Mouse (Mus musculus): ENCODE measurements around the gene Ehd1.
"Not testable (repeated sequence)": the region's sequence is repeated elsewhere in the genome, so short reads cannot be mapped to it uniquely, and the experiment has no call there.

Gene Ehd1

DNA sequence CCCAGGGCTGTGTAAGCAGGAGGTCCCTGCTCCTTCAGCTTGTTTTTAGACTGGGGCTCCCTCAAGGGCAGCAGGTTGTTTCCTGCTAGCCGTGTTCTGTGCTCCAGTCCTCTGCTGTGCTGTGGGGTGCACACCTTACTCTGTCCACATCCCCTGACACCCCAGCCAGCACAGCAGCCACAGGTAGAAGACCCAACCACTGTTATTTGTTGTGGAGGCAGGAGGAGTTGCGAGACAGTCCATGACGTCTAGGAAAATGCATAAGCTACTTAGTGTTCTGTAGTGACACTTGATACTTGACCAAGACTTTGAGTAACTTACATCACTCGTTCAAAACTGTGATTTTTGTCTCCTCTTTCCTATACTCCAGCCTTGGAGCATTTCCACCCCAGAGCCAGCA, 22.5 kb downstream of the Ehd1 start:
- in situ Hi-C loops (cut with MseI, MboI): no loop called here

DNA sequence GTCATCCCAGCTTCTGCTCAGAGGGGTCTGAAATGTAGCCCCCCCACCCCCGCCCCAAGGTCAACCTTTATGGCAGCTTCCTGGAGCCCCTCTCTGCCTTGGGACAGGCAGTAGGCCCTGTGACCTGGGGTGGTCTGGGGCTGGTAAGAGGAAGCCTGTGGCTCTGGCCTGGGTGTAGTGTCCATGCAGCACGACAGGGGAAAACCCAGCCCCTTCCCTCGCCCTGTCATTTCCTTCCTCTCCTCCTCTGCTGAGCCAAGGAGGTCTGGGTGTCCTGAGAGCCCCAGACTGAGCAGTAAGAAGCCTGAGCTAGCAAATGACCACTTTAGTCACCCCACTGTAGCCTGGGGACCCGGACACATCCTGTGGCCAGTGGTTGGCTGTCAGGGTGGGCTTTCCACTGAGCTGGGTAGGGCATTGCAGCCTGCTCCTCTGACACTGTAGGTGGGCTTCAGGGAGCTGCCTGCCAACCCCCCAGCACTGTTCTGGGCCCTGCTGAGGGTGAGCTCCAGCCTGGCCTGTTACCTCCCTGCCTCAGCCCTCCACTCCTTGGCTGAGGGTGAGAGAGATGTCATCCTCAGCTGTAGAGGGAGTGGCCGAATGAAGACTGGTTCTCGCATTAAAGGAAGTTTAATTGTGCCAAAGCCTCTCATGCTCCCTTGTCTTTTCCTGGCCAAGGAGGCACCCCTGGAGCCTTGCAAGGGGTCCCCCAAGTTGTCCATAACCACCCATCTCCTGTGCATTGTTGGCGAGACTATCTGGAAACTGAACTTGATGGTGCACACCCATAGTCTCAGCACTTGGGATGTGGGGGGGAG, 23.1 kb downstream of the Ehd1 start:
- in situ Hi-C loops (cut with MseI, MboI): loop anchor here in 1 of 2 experiments (5.0 kb wide), 1 partner anchor 32 kb away; no protein-coding TSS in a partner anchor

DNA sequence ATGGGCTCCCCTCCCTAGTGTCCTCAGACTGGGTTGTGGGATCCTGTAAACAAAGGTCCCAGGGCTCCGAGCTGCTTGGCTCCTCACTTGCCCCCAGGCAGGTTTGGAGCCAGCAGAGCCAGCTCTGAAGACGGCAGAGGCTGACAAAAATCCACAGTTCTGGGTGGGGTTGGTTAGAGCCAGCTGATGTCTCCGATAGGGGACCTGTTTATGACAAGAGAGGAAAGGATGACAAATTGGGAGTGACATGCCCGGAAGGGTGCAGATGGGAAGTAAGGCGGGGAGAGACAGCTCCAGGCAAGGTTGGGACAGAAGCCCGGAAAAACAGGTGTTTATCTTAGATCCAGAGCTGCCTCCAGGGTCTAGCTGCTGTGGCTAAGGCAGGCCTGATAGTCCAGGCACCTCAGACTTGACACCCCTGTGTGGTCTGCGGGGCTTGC, 23.9 kb downstream of the Ehd1 start:
- in situ Hi-C loops (cut with MseI, MboI): loop anchor here in 1 of 2 experiments (5.0 kb wide), 1 partner anchor 33 kb away; no protein-coding TSS in a partner anchor

DNA sequence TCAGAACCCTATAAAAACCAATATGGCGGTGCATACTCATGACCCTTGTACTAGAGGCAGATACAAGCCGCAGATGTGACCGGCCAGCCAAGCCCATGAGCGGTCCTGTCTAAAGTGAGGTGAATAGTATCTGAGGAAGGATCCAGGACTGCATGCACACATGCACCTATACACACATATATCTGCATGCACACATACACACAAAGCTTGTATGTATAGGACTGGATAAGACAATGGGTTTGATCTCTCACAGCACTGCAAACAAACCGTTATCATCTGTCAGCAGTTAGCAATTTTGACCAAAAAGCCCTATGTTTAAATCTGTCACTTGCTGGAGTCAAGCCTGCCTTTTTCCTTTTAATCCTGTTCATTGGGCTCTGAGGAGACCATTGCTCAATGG, 25.6 kb downstream of the Ehd1 start:
- in situ Hi-C loops (cut with MseI, MboI): loop anchor here in 1 of 2 experiments (5.0 kb wide), 1 partner anchor 35 kb away; no protein-coding TSS in a partner anchor

DNA sequence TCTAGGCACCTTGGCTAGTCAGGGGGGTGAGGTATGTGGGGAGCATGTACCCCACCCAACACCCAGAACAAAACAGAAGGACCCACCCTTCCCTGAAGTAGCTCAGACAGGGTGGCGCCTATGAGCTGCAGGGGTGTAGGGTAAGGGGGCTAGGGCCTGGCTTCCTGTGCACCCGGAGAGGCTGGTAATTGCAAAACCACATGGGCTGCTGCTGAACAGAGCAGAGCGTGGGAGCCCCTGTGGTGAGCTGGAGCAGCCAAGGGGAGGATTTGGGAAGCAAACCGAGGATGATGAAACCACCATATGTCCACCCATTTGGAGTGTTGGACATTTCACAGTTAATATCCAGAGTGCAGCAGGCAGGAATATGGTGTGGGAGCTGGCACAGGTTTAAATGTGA, 26.0 kb downstream of the Ehd1 start:
- in situ Hi-C loops (cut with MseI, MboI): loop anchor here in 1 of 2 experiments (5.0 kb wide), 1 partner anchor 35 kb away; no protein-coding TSS in a partner anchor

DNA sequence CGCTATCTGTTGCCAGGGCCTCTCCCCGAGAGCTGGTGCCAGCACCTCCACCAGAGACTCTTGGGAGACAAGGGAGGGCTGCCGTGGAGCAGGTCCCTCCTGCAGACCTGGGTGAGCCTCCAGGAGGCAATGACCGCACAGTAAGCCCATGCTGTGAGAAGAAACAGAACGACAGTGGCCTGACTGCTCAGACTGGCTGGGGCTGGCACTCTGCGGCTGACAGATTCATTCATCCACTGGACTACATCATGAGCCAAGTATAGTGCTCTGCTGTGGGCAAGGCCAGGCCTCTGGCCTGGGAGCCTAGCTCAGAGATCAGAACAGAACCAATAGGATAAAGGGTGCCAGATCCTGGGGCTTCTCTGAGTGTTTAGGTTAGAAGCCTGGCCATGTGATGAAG, 27.3 kb downstream of the Ehd1 start:
- in situ Hi-C loops (cut with MseI, MboI): loop anchor here in 1 of 2 experiments (5.0 kb wide), 1 partner anchor 37 kb away; no protein-coding TSS in a partner anchor

DNA sequence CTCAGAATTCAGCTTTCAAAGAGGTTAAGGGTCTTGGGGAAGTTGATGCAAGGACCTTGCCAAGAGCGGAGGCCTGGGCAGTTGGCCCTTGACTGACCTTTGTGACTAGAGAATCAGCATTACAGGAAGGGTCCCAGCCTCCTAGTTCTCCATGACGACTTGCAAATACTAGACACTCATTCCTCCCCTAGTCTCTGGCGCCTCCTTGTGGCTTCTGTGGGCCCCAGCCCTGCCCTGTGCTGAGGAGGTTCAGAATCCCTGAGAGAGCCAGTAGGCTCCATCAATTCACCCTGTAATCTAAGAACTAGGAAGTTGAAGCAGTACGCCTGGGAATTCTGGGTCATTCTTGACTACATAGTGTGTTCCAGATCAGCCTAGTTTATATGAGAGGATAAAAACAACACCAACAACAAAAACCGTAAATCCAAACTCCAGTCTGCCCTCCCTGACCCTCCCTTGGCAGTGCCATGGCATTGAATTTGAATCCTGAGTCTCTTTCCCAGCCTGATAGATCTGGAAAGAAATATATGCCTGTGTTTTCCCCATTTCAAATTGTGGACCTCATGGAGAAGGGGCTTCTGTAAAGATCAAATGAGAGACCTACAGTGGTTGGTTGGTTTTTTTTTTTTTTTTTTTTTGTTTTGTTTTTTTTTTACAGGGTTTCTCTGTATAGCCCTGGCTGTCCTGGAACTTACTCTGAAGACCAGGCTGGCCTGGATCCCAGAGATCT, 28.4 kb downstream of the Ehd1 start:
- in situ Hi-C loops (cut with MseI, MboI): loop anchor here (5.0 kb wide), 2 partner anchors 33 to 38 kb away; no protein-coding TSS in a partner anchor

DNA sequence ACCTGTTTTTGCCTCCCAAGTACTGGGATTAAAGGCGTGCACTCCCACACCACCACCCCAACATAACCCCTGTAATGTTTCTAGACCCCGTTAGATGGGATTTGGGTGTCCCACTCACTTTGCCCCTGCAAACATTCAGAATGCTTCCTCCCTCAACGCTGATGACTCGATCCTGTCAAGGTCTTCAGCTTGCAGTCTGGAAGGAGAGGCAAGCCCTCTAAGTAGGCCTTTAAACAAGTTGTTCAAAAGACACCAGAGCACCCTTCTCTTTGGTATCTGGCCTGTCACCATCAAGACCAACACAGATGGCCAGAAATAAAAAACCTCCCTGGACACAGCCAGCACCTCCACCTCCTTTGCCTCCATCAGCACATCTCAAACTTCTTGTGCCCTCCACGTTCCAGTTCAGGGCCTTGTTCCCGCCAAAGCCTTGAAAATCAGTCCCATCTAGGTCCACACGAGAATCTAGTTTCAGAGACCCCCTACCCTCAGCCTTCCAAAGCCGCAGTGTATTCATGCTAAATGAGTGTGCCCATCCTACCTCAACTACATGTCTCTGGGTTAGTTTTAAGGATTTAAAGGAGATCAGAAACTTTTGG, 29.1 kb downstream of the Ehd1 start:
- in situ Hi-C loops (cut with MseI, MboI): loop anchor here in 1 of 2 experiments (5.0 kb wide), 1 partner anchor 33 kb away; no protein-coding TSS in a partner anchor

DNA sequence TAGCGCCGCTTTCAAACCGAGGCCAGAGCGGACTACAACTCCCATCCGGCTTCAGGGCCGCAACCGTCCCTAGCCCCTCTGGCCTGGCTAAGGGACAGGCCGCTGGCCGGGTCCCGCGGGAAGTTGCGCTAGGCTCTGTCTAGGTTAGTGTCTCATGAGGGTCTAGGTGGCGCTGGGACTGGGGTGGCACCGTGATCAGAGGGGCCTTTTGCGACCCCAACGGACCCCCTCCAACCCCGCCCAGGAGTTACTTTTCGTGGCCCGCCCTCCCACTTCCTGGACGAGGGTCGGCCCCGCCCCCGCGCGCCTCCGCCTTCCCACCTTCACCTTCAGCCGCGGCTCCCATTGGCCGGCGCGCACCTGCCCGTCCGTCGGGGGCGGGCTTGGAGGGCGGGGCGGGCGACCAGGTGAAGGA, 29.6 kb downstream of the Ehd1 start, which contains the start of gene Cdc42bpg:
Gene Cdc42bpg, plus strand, starts transcription at position 320 of the 415 bp plus-strand sequence.
- in situ Hi-C loops (cut with MseI, MboI): loop anchor here in 1 of 2 experiments (5.0 kb wide), 1 partner anchor 34 kb away; no protein-coding TSS in a partner anchor

DNA sequence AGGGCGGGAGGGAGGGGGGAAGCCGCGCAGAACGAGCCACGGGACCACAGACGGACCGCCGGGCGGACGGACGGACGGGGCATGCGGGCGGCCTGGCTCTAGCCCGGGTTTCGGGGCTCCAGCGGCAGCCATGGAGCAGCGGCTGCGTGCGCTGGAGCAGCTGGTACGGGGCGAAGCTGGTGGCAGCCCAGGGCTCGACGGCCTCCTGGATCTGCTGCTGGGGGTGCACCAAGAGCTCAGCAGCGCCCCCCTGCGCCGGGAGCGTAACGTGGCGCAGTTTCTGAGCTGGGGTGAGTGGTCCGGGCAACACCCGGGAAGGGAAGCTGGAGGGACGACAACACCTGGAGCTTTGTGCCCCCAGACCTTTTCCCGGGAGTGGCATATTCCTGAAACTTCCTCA, 30.1 kb downstream of the Ehd1 start:
- in situ Hi-C loops (cut with MseI, MboI): loop anchor here in 1 of 2 experiments (5.0 kb wide), 1 partner anchor 34 kb away; no protein-coding TSS in a partner anchor

DNA sequence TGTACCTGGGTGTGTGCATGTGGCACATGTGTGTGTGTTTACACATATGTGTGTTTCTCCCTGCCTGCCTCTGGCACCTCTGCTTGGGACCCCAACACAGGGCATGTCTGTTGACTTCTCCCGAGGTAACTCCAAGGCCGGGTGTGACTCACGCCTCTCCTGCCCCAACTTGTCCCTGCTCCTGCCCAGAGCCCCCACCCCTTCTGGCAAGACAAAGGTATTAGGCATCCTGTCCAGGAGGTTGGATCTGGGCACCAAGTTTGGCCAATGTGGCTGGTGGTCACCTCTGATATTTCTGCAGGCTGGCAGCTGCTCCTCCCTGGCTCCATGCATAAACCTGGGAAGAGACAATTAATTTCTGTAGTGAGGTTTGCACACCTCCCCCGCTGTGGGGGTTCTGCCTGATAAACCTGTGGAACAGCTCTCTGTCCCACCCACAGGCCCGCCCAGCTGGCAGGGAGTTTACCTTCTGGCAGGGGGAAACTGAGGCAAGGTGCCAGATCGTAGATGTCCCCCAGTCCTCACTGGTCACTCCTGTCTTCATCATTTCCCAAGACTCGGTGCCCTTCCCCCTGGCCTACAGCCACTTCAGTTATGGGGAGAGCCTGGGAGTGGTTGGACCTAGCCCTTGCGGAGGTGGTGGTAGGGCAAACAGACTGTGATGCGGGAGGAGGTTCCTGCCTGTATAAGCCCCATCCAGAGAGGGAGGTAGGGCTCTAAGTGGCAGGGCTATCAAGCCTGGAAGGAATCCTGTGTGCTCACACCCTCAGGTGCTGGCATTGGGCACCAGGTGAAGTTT, 31.4 kb downstream of the Ehd1 start:
- in situ Hi-C loops (cut with MseI, MboI): loop anchor here in 1 of 2 experiments (5.0 kb wide), 1 partner anchor 36 kb away; no protein-coding TSS in a partner anchor

DNA sequence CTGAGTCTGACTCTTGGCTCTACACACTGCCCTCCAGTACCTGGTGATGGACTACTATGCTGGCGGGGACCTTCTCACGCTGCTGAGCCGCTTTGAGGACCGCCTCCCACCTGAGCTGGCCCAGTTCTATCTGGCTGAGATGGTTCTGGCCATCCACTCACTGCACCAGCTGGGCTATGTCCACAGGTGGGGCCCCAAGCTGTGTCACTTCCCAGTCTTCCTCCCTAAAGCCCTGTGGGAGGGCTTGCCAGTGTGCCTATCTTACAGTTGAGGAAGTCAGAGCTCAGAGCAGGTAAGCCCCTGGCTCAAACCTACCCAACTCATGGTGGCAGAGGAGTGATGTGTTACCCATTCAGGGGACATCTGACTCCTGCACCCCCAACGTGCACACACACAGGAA, 33.7 kb downstream of the Ehd1 start:
- in situ Hi-C loops (cut with MseI, MboI): no loop called here

DNA sequence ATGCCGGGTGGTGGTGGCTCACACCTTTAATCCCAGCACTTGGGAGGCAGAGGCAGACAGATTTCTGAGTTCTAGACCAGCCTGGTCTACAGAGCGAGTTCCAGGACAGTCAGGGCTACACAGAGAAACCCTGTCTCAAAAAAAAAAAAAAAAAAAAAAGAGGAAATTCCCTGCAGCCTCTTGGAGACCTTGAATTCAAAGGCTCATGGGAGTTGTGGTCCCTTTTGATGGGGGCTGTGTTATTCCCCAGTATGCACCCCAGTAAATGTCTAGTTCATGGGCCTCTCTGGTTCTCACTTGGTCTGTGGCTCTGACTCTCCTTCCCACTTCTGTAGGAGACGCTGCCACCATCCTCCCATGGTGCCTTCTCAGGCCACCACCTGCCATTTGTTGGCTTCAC, 35.3 kb downstream of the Ehd1 start:
- in situ Hi-C loops (cut with MseI, MboI): not testable (repeated sequence)

DNA sequence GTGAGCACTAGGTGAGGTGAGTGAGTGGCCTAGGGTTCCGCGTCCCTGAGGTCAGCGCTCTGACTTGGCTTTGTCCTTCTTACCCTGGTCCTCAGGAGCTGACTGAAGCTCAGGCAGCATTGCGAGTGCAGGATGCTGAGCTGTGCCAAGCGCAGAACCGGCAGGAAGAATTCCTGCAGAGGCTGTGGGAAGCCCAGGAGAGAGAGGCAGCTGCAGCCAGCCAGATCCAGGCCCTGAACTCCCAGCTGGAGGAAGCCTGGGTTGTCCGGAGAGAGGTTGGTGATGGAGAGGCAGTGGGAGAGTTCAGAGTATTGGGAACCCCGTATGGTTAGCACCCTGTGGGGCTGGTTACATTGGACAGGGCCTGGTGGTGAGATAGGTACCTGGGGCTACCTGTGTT, 37.3 kb downstream of the Ehd1 start:
- in situ Hi-C loops (cut with MseI, MboI): no loop called here

DNA sequence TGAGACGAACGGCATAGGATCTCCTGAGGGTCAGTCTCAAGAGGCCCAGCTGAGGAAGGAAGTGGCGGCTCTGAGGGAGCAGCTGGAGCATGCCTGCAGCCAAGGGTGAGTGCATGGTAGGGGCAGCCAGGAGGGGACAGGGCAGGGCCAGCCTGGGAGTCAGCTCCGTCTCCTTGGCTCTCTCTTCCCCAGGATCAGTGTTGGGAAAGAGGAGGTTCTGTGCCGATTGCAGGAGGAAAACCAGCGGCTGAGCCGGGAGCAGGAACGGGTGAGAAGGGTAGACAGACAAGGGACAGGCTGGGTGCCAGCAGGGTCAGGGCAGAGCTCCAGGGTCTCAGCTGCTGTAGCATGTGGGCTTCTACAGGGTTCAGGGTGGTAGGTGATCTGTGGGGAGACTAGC, 38.0 kb downstream of the Ehd1 start:
- in situ Hi-C loops (cut with MseI, MboI): no loop called here

DNA sequence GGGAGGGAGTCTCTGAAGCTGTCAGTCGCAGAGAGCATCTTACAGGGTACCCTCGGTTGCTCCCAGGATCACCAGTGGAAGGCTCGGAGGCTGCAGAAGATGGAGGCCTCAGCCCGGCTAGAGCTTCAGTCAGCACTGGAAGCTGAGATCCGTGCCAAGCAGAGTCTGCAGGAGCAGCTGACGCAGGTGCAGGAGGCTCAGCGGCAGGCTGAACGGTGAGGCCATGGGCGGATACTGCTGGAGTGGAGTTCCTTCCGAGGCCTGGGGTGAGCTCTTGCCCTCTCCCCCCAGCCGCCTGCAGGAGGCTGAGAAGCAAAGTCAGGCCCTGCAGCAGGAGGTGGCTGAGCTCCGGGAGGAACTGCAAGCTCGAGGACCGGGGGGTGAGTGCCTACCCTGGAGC, 39.0 kb downstream of the Ehd1 start:
- in situ Hi-C loops (cut with MseI, MboI): no loop called here

DNA sequence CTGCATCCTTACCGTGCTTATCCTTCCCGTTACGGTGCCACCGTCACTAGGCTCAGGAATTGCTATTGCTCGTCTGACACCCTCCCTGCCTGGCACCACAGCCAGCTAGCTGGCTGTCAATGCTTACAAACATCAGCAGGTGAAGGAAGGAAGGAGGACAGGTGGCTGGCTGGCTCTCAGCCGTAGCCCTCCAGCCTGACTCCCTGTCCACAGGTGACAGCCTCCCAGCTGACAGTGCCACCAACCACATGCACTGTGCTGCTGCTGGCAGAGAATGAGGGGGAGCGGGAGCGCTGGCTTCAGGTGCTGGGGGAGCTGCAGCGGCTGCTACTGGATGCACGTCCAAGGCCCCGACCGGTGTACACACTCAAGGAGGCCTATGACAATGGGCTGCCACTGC, 41.6 kb downstream of the Ehd1 start:
- in situ Hi-C loops (cut with MseI, MboI): no loop called here

DNA sequence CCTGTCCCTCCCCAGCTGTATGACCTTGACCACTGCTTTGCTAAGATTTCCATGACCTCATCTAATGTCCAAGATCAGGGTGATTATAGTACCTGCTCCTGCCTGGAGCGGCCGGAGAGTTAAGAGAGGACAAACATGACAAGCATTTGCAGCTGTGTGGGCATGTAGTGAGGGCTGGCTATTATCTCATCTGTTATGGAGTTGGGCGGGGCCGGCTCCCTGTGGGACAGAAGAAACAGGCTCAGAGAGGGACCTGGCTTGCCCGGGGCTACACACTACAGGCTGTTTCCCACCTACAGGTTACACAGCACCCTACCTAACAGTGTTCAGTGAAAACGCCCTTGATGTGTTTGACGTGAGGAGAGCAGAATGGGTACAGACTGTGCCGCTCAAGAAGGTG, 44.8 kb downstream of the Ehd1 start:
- in situ Hi-C loops (cut with MseI, MboI): loop anchor here in 1 of 2 experiments (10.0 kb wide), 1 partner anchor 57 kb away; no protein-coding TSS in a partner anchor

DNA sequence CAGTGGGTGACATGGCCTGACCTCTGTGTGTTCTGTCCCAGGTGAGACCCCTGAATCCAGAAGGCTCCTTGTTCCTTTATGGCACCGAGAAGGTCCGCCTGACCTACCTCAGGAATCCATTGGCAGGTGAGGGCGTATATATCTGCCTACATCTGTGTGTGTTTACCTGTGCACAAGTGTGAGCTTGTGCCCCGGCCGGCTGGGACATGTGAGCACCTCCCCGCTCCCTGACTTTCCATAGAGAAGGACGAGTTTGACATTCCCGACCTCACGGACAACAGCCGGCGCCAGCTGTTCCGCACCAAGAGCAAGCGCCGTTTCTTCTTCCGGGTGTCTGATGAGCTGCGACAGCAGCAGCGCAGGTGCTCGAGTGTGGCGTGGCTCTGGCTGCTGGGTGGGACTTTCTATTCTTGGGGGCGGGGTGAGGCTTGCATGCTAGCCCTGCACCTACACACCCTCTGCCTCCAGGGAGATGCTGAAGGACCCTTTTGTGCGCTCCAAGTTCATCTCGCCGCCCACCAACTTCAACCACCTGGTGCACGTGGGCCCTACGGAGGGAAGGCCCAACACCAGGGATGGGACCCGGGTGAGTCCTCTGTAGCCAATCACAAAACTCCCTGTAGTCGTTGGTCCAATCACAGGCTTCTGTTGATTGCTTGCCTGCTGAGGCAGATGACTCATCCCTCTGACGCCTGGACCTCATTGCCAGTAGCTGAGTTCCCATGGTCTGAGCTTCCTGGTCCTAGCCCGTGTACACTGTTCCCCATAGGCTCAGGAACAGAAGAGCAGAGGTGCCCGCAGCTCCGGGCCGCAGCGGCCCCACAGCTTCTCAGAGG, 45.5 kb downstream of the Ehd1 start:
- in situ Hi-C loops (cut with MseI, MboI): loop anchor here in 1 of 2 experiments (10.0 kb wide), 1 partner anchor 57 kb away; no protein-coding TSS in a partner anchor

DNA sequence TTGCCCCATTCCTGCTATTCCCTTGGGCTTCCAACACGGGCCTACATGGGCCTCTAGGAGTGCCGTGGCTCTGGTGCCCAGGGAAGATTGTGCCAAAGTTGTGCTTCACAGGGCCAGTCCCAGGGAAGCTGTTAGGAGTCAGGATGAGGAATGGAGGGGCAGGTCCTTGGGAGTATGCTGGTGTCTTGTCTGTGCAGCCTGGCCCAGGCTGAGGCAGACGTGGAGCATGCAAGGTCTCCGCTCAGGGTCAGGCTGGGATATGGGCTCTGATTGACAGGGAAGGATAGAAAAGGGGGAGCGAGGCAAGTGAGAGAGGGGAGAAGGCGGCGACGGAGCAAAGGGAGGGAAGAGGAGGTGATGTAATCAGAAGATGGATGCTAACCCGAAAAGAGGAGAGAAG, 48.2 kb downstream of the Ehd1 start:
- in situ Hi-C loops (cut with MseI, MboI): loop anchor here in 1 of 2 experiments (10.0 kb wide), 1 partner anchor 60 kb away; no protein-coding TSS in a partner anchor

All from mouse trophoblast stem cell (cell line).